Mouse (Mus musculus): ENCODE measurements around the gene Car14.
A peak's percentile ranks its signal among the peaks of the same experiment; 100 is the strongest.

GRCm38 (mm10) chr3:95928658-95929503, 24.4 kb upstream of the Car14 start, which contains the start of gene Anp32e:
- TF ChIP-seq CTCF (IDR thresholded peaks at IDR 0.05; ENCODE audit: borderline replicate concordance, insufficient read depth, low read depth, low read length) (no peak), POLR2A (IDR thresholded peaks at IDR 0.05; ENCODE audit: borderline replicate concordance, insufficient read depth, low read length) (peak; percentile 76; the same call in 1 of the 2 replicates)
